Comparison of ENCODE assay signal across 27 mouse cellular contexts in genomic region chr13:31436434-31436833, GRCm38 (mm10).
A peak's percentile ranks its signal among the peaks of the same experiment; 100 is the strongest.
DNase-seq lines count a peak whose midpoint lies in the region; ATAC-seq lines count a peak whose summit lies in the region.
"Had no signal": no experiment of that assay in that cellular context is flagged by ENCODE, and none has a peak within 500 bp of the region (broad histone marks: within the 10 kb centered on the region; RNA-seq: fewer than 3 reads in every experiment).

No protein-coding gene starts in this region.

- H3K4me1 ChIP-seq in kidney, embryonic 15.5 days = 0 out of 2 replicates have a peak, but pooled peaks cover 3% of the 10 kb centered on the region
- H3K4me1 ChIP-seq in intestine, embryonic 15.5 days (replicated peaks) = no peaks in the 10 kb centered on the region
- H3K4me1 ChIP-seq: embryonic facial prominence, embryonic 10.5 days; embryonic facial prominence, embryonic 13.5 days; forebrain, embryonic 12.5 days; forebrain, embryonic 15.5 days; heart, embryonic 12.5 days; heart, embryonic 15.5 days; hindbrain, embryonic 10.5 days; hindbrain, embryonic 13.5 days had no signal

- H3K4me3 ChIP-seq in kidney, embryonic 15.5 days (replicated peaks) = no peak overlapping the region
- H3K4me3 ChIP-seq in intestine, embryonic 15.5 days (replicated peaks) = no peak overlapping the region
- H3K4me3 ChIP-seq: embryonic facial prominence, embryonic 10.5 days; embryonic facial prominence, embryonic 13.5 days; erythroblast, embryonic 14.5 days; forebrain, embryonic 12.5 days; forebrain, embryonic 15.5 days; heart, embryonic 12.5 days; heart, embryonic 15.5 days; hindbrain, embryonic 10.5 days; hindbrain, embryonic 13.5 days had no signal

- ATAC-seq in kidney, embryonic 15.5 days (replicated peaks; ENCODE audit: low FRiP score) = 0 out of 2 replicates have a peak, but pooled peaks have one; percentile 22
- ATAC-seq in intestine, embryonic 15.5 days = peak; percentile 84
- ATAC-seq: CD4-positive, CD25-positive, alpha-beta regulatory T cell, adult 4 months; forebrain, embryonic 15.5 days; hindbrain, embryonic 16.5 days had no signal

- 41% methylated on average over 7 of the region's 7 CpGs for WGBS in kidney, embryonic 15.5 days
- WGBS in intestine, embryonic 15.5 days = 37% methylated on average over 7 of the region's 7 CpGs

- H3K9me3 ChIP-seq in kidney, embryonic 15.5 days (replicated peaks) = no peaks in the 10 kb centered on the region
- no peaks in the 10 kb centered on the region for H3K9me3 ChIP-seq in intestine, embryonic 15.5 days
- H3K9me3 ChIP-seq: embryonic facial prominence, embryonic 10.5 days; embryonic facial prominence, embryonic 13.5 days; forebrain, embryonic 12.5 days; forebrain, embryonic 15.5 days; heart, embryonic 12.5 days; heart, embryonic 15.5 days; hindbrain, embryonic 10.5 days; hindbrain, embryonic 13.5 days had no signal

- H3K27ac ChIP-seq in kidney, embryonic 15.5 days = no peak overlapping the region
- no peak overlapping the region for H3K27ac ChIP-seq in intestine, embryonic 15.5 days
- H3K27ac ChIP-seq: embryonic facial prominence, embryonic 10.5 days; embryonic facial prominence, embryonic 13.5 days; forebrain, embryonic 12.5 days; forebrain, embryonic 15.5 days; heart, embryonic 15.5 days; hindbrain, embryonic 10.5 days; hindbrain, embryonic 13.5 days had no signal

- no peak overlapping the region for H3K9ac ChIP-seq in kidney, embryonic 15.5 days
- H3K9ac ChIP-seq in intestine, embryonic 15.5 days = no peak overlapping the region
- H3K9ac ChIP-seq: embryonic facial prominence, embryonic 13.5 days; forebrain, embryonic 12.5 days; forebrain, embryonic 15.5 days; heart, embryonic 12.5 days; heart, embryonic 15.5 days; hindbrain, embryonic 13.5 days had no signal

- H3K36me3 ChIP-seq in kidney, embryonic 15.5 days = no peaks in the 10 kb centered on the region
- H3K36me3 ChIP-seq in intestine, embryonic 15.5 days = no peaks in the 10 kb centered on the region
- H3K36me3 ChIP-seq: embryonic facial prominence, embryonic 10.5 days; embryonic facial prominence, embryonic 13.5 days; forebrain, embryonic 12.5 days; forebrain, embryonic 15.5 days; heart, embryonic 12.5 days; heart, embryonic 15.5 days; hindbrain, embryonic 10.5 days; hindbrain, embryonic 13.5 days had no signal

- peak; percentile 15 for DNase-seq in adrenal gland, adult 8-10 months
- DNase-seq in adrenal gland, postnatal 10 days = no peak
- no peak for DNase-seq in kidney, postnatal 14 days
- peak; percentile 10 to 25 for DNase-seq in adrenal gland, postnatal 36 days
- DNase-seq in left cerebral cortex, postnatal 10 days (ENCODE audit: extremely low spot score in 1 of 2, low spot score in 2 of 2) = no peak
- DNase-seq in gastrocnemius, postnatal 36 days = no peak
- DNase-seq: cerebellum, adult 11 months; cerebellum, adult 2 months; cerebellum, adult 9-11 months; cerebellum, postnatal 25 days; gastrocnemius, postnatal 25 days; heart, postnatal 10 days; heart, postnatal 36 days; kidney, adult 11 months had no signal

- no peaks in the 10 kb centered on the region for H3K27me3 ChIP-seq in kidney, embryonic 15.5 days
- no peaks in the 10 kb centered on the region for H3K27me3 ChIP-seq in intestine, embryonic 15.5 days (replicated peaks)
- H3K27me3 ChIP-seq: embryonic facial prominence, embryonic 13.5 days; forebrain, embryonic 12.5 days; forebrain, embryonic 15.5 days; heart, embryonic 15.5 days; hindbrain, embryonic 13.5 days had no signal

- no peak overlapping the region for H3K4me2 ChIP-seq in kidney, embryonic 15.5 days
- H3K4me2 ChIP-seq in intestine, embryonic 15.5 days (replicated peaks) = no peak overlapping the region
- H3K4me2 ChIP-seq: embryonic facial prominence, embryonic 13.5 days; forebrain, embryonic 12.5 days; forebrain, embryonic 15.5 days; heart, embryonic 12.5 days; heart, embryonic 15.5 days; hindbrain, embryonic 13.5 days had no signal

- intact Hi-C loops in left cerebral cortex, postnatal 10 days (cut with DNase I) = no loop called here
- intact Hi-C loops in gastrocnemius, postnatal 36 days (cut with DNase I) = no loop called here

Comparison
In these comparisons a context has a peak if more than half of its experiments do, and no peak if none do; other contexts are left out.
1. DNase-seq: peak in adrenal gland, adult 8-10 months (single experiment) and adrenal gland, postnatal 36 days (2 of 2); none in adrenal gland, postnatal 10 days (single experiment), kidney, postnatal 14 days (single experiment), left cerebral cortex, postnatal 10 days (0 of 2) and gastrocnemius, postnatal 36 days (0 of 2).